Mouse (Mus musculus) testis, adult 2 months (tissue): Measurements from ENCODE around the gene Parp14. TPM values are rescaled to one million over a fixed set of nuclear protein-coding genes. Genes with fewer than 3 reads are reported as not detected.

ENCODE experiments used
- H3K27ac ChIP-seq: fragments of 200-500 bp; 2 replicates; pipeline ENCODE4 v1.5.1; 2012; ENCODE audit warnings: low read depth, low read length; ENCODE audit not compliant: control insufficient read depth, insufficient read depth
- H3K27me3 ChIP-seq: fragments of 200-500 bp; 2 replicates; pipeline ENCODE4 v1.6.1; 2012; ENCODE audit warnings: mild to moderate bottlenecking, low read length, moderate library complexity; ENCODE audit not compliant: control insufficient read depth, insufficient read depth
- H3K36me3 ChIP-seq: fragments of 200-500 bp; 2 replicates; pipeline ENCODE4 v1.6.1; 2012; ENCODE audit warnings: mild to moderate bottlenecking, low read length; ENCODE audit not compliant: control insufficient read depth, insufficient read depth
- H3K4me1 ChIP-seq: fragments of 200-500 bp; 2 replicates; pipeline ENCODE4 v1.6.1; 2012; ENCODE audit warnings: low read length; ENCODE audit not compliant: control insufficient read depth, insufficient read depth
- H3K4me3 ChIP-seq: fragments of 200-500 bp; 2 replicates; pipeline ENCODE4 v1.5.1; 2012; ENCODE audit warnings: low read depth, mild to moderate bottlenecking, low read length, moderate library complexity, mixed read lengths; ENCODE audit not compliant: control insufficient read depth
- CTCF ChIP-seq: fragments of 200-500 bp; IDR thresholded peaks from 2 replicates; pipeline ENCODE4 v1.5.1; 2012; ENCODE audit warnings: low read depth, mild to moderate bottlenecking, inconsistent platforms, low read length, moderate library complexity; ENCODE audit not compliant: control insufficient read depth, insufficient read depth, insufficient replicate concordance
- POLR2A ChIP-seq: fragments of 200-500 bp; IDR thresholded peaks from 2 replicates; pipeline ENCODE4 v1.6.1; 2012; ENCODE audit warnings: low read depth, mild to moderate bottlenecking, inconsistent platforms, low read length, moderate library complexity; ENCODE audit not compliant: control insufficient read depth
- polyA plus RNA-seq: library from polyadenylated mRNA; depleted of rRNA; stranded (reverse); fragments of >200 nt; gene quantifications from 2 replicates; pipeline ENCODE4 v1.2.3, GENCODE M21; 2012; rRNA removed

Gene Parp14
- polyA plus RNA-seq, 1 experiment, result 0.27 TPM

- no peak overlapping the region for H3K27ac ChIP-seq
- H3K27me3 ChIP-seq, result no peaks in the 10 kb centered on the region
- TF ChIP-seq CTCF, result no peak
- no peak for TF ChIP-seq POLR2A
- H3K4me3 ChIP-seq, result no peak overlapping the region
- no peaks in the 10 kb centered on the region for H3K4me1 ChIP-seq
- no peaks in the 10 kb centered on the region for H3K36me3 ChIP-seq
Observed at GRCm38 (mm10) chr16:35784134-35784725, 87.1 kb downstream of the Parp14 start.

- no peaks in the 10 kb centered on the region for H3K27me3 ChIP-seq
- no peak overlapping the region for H3K27ac ChIP-seq
- no peak overlapping the region for H3K4me3 ChIP-seq
- TF ChIP-seq POLR2A (no peak), CTCF (no peak)
- H3K4me1 ChIP-seq, result no peaks in the 10 kb centered on the region
- no peaks in the 10 kb centered on the region for H3K36me3 ChIP-seq
Observed at GRCm38 (mm10) chr16:35783207-35783573, 88.2 kb downstream of the Parp14 start.

Other genes starting within 250 kb of the Parp14 start
- gene Dirc2, start 102.2 kb downstream of the Parp14 start, polyA plus RNA-seq, result 3.3 and 3.5 TPM in 2 replicates
- gene Hspbap1, start 101.2 kb downstream of the Parp14 start, polyA plus RNA-seq, result 15.9 and 17.8 TPM in 2 replicates
- gene Parp9, start 66.9 kb upstream of the Parp14 start, polyA plus RNA-seq, result 0.38 and 0.60 TPM in 2 replicates
- gene Dtx3l, start 67.6 kb upstream of the Parp14 start, polyA plus RNA-seq, result 0.44 and 0.59 TPM in 2 replicates
- 10.6 and 13.7 TPM in 2 replicates for gene Kpna1, start 107.2 kb upstream of the Parp14 start, polyA plus RNA-seq
- 1.1 and 1.2 TPM in 2 replicates for gene Wdr5b, start 169.6 kb upstream of the Parp14 start, polyA plus RNA-seq
- 73.0 and 88.5 TPM in 2 replicates for gene Fam162a, start 200.1 kb upstream of the Parp14 start, polyA plus RNA-seq
- gene Ccdc58, start 200.1 kb upstream of the Parp14 start, polyA plus RNA-seq, result 10.4 and 13.0 TPM in 2 replicates